In the genomic region with DNA sequence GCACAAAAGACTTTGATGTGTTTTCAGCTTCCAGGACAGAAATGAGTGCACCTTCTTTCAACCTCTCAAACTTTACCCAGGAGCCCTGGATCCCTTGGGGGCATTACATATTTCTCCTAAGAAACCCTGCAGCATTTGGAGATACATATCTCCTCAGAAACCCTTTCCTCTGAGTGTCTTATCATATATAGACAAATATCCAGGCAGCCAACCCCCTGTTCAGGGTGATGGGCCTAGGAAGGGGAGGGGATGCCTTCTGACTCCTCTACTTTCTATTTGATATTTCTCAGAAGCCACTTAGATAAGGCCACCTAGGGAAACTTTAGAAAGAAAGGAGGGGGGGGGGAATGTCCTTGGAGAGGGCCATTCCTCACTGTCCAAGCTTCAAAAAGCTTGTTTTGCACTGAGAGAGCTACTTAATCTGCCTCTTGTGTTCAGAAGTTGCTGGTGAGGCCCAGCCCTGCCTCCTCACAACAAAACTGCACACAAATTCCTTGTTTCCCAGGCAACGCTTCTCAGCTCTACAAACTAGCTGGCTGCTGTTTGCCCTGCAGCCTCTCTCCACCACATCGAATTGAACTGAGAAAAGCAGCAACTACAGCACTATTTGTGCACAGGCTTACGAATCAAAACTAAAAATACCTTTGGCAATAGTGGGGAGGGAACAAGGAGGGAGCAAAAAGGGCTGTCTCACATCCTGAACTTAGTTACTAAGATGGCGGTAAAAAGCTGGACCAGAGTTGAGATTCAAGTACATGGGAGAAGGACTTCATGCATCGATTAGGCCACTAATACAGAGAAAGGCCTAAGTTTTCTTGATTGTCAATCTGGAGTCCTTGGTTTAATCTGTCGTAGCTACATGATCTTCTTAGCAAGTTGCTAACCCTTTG, we compare ENCODE assay signal across 9 mouse cellular contexts. TPM values are rescaled to one million over a fixed set of nuclear protein-coding genes. Genes with fewer than 3 reads are reported as not detected.
A peak's percentile ranks its signal among the peaks of the same experiment; 100 is the strongest.
DNase-seq lines count a peak whose midpoint lies in the region; ATAC-seq lines count a peak whose summit lies in the region.
"Had no signal": no experiment of that assay in that cellular context is flagged by ENCODE, and none has a peak within 500 bp of the region (broad histone marks: within the 10 kb centered on the region; RNA-seq: fewer than 3 reads in every experiment).

No protein-coding gene starts in this region.

- peaks cover 11% of the 10 kb centered on the region; the same call in 1 of the 2 replicates for H3K4me1 ChIP-seq in forebrain, embryonic 14.5 days (ENCODE audit: control insufficient read depth, insufficient read depth, low read length)
- peaks cover 17% of the 10 kb centered on the region for H3K4me1 ChIP-seq in lung, embryonic 15.5 days

- H3K9ac ChIP-seq in forebrain, embryonic 14.5 days (ENCODE audit: low read length), result no peak overlapping the region
- H3K9ac ChIP-seq in lung, embryonic 15.5 days, result no peak overlapping the region
- H3K9ac ChIP-seq: heart, embryonic 15.5 days had no signal

- no peak overlapping the region for H3K4me2 ChIP-seq in forebrain, embryonic 14.5 days (ENCODE audit: low read length)
- no peak overlapping the region for H3K4me2 ChIP-seq in lung, embryonic 15.5 days
- H3K4me2 ChIP-seq: heart, embryonic 15.5 days had no signal

- no peak overlapping the region for H3K4me3 ChIP-seq in forebrain, embryonic 14.5 days (ENCODE audit: low read depth, low read length)
- H3K4me3 ChIP-seq in lung, embryonic 15.5 days, result no peak overlapping the region
- H3K4me3 ChIP-seq: heart, embryonic 15.5 days had no signal

- DNase-seq in kidney, adult 11 months, result peak; percentile 15
- no peak for DNase-seq in kidney, adult 8-10 months
- DNase-seq in forebrain, embryonic 14.5 days (ENCODE audit: low spot score), result peak; percentile 88
- DNase-seq in kidney, postnatal 10 days, result peak; percentile 49
- DNase-seq in retina, postnatal 1 day, result peak; percentile 55
- DNase-seq in MN1 (ENCODE audit: low spot score), result no peak

- no peaks in the 10 kb centered on the region for H3K36me3 ChIP-seq in forebrain, embryonic 14.5 days (ENCODE audit: control insufficient read depth, insufficient read depth, low read length)
- H3K36me3 ChIP-seq in lung, embryonic 15.5 days, result no peaks in the 10 kb centered on the region
- H3K36me3 ChIP-seq: heart, embryonic 15.5 days had no signal

- peak; percentile 84 for ATAC-seq in forebrain, embryonic 14.5 days
- peak; percentile 56 for ATAC-seq in lung, embryonic 15.5 days (ENCODE audit: borderline replicate concordance, extremely low read depth, low FRiP score, low TSS enrichment)
- no peak for ATAC-seq in activated CD4-positive, CD25-positive, alpha-beta regulatory T cell, adult 4 months

- WGBS in forebrain, embryonic 14.5 days, result 6% methylated on average over 6 of the region's 6 CpGs
- WGBS in lung, embryonic 15.5 days, result 39% methylated on average over 6 of the region's 6 CpGs

- no peaks in the 10 kb centered on the region for H3K9me3 ChIP-seq in forebrain, embryonic 14.5 days (replicated peaks; ENCODE audit: control insufficient read depth, low read length)
- no peaks in the 10 kb centered on the region for H3K9me3 ChIP-seq in lung, embryonic 15.5 days
- H3K9me3 ChIP-seq: heart, embryonic 15.5 days had no signal

- H3K27me3 ChIP-seq in forebrain, embryonic 14.5 days (replicated peaks; ENCODE audit: control insufficient read depth, insufficient read depth, low read length), result no peaks in the 10 kb centered on the region
- H3K27me3 ChIP-seq in lung, embryonic 15.5 days, result no peaks in the 10 kb centered on the region
- H3K27me3 ChIP-seq: heart, embryonic 15.5 days had no signal

- peak overlapping the region; percentile 76 for H3K27ac ChIP-seq in forebrain, embryonic 14.5 days (ENCODE audit: low read depth, low read length)
- peak overlapping the region; percentile 79 for H3K27ac ChIP-seq in lung, embryonic 15.5 days
- H3K27ac ChIP-seq: heart, embryonic 15.5 days had no signal

RNA-seq across cellular contexts. Expression of a gene that starts 7.6 kb away (rescaled TPM):
- 1.9 and 4.5 TPM in 2 replicates for polyA plus RNA-seq in forebrain, embryonic 14.5 days (2014; fragmentation: Nextera tagmentation; extraction: Ambion mirVana)
- 0.11 and 0.14 TPM in 2 replicates for polyA plus RNA-seq in lung, embryonic 15.5 days (2015; fragmentation: Nextera tagmentation; extraction: Ambion mirVana)
- polyA plus RNA-seq in activated CD4-positive, CD25-positive, alpha-beta regulatory T cell, adult 4 months (2017; shearing (Covaris generic)), result not detected

RNA-seq across cellular contexts. Expression of a gene that starts 11.3 kb away (rescaled TPM):
- 5.3 and 7.1 TPM in 2 replicates for polyA plus RNA-seq in forebrain, embryonic 14.5 days (2014; fragmentation: Nextera tagmentation; extraction: Ambion mirVana)
- 9.0 and 9.3 TPM in 2 replicates for polyA plus RNA-seq in lung, embryonic 15.5 days (2015; fragmentation: Nextera tagmentation; extraction: Ambion mirVana)
- 1 to 10 TPM; 3.8 to 6.9 TPM for polyA plus RNA-seq in activated CD4-positive, CD25-positive, alpha-beta regulatory T cell, adult 4 months (2017; shearing (Covaris generic))

RNA-seq across cellular contexts. Expression of a gene that starts 42.1 kb away (rescaled TPM):
- 3.3 and 3.7 TPM in 2 replicates for polyA plus RNA-seq in forebrain, embryonic 14.5 days (2014; fragmentation: Nextera tagmentation; extraction: Ambion mirVana)
- polyA plus RNA-seq in lung, embryonic 15.5 days (2015; fragmentation: Nextera tagmentation; extraction: Ambion mirVana), result 20.6 and 23.7 TPM in 2 replicates
- polyA plus RNA-seq in activated CD4-positive, CD25-positive, alpha-beta regulatory T cell, adult 4 months (2017; shearing (Covaris generic)), result not detected

Comparison
In these comparisons a context has a peak if more than half of its experiments do, and no peak if none do; other contexts are left out.
1. DNase-seq: peak in kidney, adult 11 months (single experiment), forebrain, embryonic 14.5 days (single experiment), kidney, postnatal 10 days (single experiment) and retina, postnatal 1 day (single experiment); none in kidney, adult 8-10 months (0 of 2) and MN1 (single experiment).